Mouse (Mus musculus): ENCODE results near the gene Cmas. TPM values are rescaled to one million over a fixed set of nuclear protein-coding genes. Genes with fewer than 3 reads are reported as not detected.

Cmas gene
- polyA plus RNA-seq, 1 experiment: 115 TPM

DNA sequence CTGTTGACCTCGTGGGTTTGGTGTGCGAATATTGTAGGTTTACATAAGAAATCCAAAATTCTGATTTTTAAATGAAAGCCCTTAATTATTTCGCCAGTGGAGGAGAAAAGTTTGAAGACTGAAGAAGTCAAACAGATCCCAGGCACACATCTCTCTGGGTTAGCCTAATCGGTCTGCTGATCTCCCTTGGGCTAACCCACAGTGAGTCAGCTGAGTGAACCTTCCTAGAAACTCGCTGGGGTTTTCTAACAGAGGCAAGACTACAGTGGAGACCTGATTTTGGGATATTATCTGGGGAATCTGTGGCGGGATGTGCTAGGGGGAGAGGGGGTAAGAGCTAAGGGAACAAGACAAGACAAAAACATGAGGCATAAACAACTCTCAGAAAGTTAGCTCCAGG is 53.8 kb downstream of the Cmas start:
- no peak for DNase-seq (ENCODE audit: low read depth)
- TF ChIP-seq POLR2A (IDR thresholded peaks at IDR 0.05; ENCODE audit: borderline replicate concordance, extremely low read depth, insufficient read depth, insufficient read length, poor library complexity, severe bottlenecking) (no peak), CTCF (IDR thresholded peaks at IDR 0.05; ENCODE audit: borderline replicate concordance, extremely low read depth, insufficient read depth, insufficient read length) (no peak)

DNA sequence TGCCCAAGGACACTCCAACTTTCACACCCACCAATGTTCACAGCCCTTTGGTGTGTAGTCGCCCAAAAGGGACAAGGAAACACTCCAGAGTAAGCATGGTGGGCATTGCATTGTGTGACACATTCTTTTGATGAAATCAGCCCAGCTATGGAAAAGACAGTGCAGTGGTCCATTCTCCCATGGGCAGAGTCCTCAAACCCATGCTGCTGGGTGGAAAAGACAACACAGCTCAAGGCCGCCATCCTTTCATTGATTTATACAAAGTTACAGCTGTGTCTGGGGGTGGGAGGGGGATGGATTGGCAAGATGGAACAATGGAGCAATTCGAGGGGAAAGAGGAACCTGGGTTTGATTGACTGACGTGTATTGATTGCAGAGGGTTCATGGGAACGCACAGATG is 56.5 kb downstream of the Cmas start:
- no peak for TF ChIP-seq POLR2A (IDR thresholded peaks at IDR 0.05; ENCODE audit: borderline replicate concordance, extremely low read depth, insufficient read depth, insufficient read length, poor library complexity, severe bottlenecking)
- no peak for TF ChIP-seq CTCF (IDR thresholded peaks at IDR 0.05; ENCODE audit: borderline replicate concordance, extremely low read depth, insufficient read depth, insufficient read length)

DNA sequence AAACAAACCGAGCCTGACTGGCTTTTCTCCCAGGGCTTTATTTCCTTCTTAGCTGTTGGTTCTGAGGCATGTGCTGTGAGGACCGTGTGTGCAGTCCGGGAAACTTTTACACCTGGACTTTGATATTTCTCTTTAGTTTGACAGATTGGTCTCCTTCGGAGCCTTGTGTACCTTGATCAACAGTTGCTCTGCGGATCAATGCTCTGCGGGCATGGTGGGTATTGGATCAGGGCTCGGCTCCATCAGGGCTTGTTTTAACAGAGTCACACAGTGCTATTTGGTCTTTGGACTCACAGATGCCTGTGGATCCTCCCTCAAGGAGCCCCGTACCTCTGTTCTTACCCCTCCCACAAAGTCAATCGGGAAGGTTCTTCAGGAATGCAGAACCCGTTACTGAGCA is 57.5 kb downstream of the Cmas start:
- no peak for TF ChIP-seq POLR2A (IDR thresholded peaks at IDR 0.05; ENCODE audit: borderline replicate concordance, extremely low read depth, insufficient read depth, insufficient read length, poor library complexity, severe bottlenecking)
- no peak for TF ChIP-seq CTCF (IDR thresholded peaks at IDR 0.05; ENCODE audit: borderline replicate concordance, extremely low read depth, insufficient read depth, insufficient read length)
- no peak for DNase-seq (ENCODE audit: low read depth)

More for the DNA sequence above, 56.5 kb downstream of the Cmas start:
- no peak for DNase-seq (ENCODE audit: low read depth)

DNA sequence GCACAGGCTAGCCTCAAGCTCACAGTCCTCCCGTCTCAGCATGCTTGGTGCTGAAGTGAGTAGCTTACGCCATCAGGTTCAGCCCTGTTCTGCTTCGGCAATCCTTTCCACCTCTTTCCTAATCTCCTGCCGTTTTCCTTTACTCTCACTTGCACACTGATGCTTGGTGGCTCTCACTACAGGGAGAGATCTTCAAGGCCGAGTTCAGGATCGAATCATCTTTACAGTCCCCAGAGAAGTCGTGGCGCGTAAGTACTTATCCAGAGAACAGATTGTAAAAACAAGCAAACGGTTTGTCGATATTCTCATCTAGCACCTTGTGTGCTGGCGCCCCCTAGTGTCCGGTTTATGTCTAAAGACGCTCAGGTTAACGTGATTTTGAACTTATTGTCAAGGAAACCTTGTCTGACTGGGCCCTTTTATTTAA is 58.0 kb downstream of the Cmas start:
- peak; percentile 96 for DNase-seq (ENCODE audit: low read depth)
- peak; percentile 79; the same call in 1 of the 2 replicates for TF ChIP-seq CTCF (IDR thresholded peaks at IDR 0.05; ENCODE audit: borderline replicate concordance, extremely low read depth, insufficient read depth, insufficient read length)
- TF ChIP-seq POLR2A (IDR thresholded peaks at IDR 0.05; ENCODE audit: borderline replicate concordance, extremely low read depth, insufficient read depth, insufficient read length, poor library complexity, severe bottlenecking): no peak

DNA sequence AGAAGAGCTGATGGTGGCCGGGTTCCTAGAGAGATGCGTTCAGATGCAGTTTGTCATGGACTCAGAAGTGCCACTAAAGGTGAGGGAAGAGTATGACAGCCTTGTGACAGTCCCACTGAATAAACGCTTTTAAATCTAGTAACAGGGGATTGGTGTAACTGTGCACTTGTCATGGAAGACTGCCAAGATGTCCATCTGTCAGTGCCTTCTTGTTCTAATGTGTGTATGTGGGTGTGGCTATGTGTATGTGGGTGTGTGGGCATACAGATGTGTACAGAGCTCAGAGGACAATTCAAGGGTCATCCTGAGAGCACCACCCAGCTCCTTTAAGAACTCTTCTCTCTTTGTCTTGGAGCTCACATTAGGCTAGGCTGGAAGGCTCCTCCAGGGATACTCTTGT is 59.0 kb downstream of the Cmas start:
- peak; percentile 65 for DNase-seq (ENCODE audit: low read depth)
- no peak for TF ChIP-seq CTCF (IDR thresholded peaks at IDR 0.05; ENCODE audit: borderline replicate concordance, extremely low read depth, insufficient read depth, insufficient read length)
- TF ChIP-seq POLR2A (IDR thresholded peaks at IDR 0.05; ENCODE audit: borderline replicate concordance, extremely low read depth, insufficient read depth, insufficient read length, poor library complexity, severe bottlenecking): no peak

GRCm38 (mm10) chr6:142818306-142818705 is 61.8 kb downstream of the Cmas start:
- DNase-seq (ENCODE audit: low read depth): no peak
- no peak for TF ChIP-seq CTCF (IDR thresholded peaks at IDR 0.05; ENCODE audit: borderline replicate concordance, extremely low read depth, insufficient read depth, insufficient read length)
- TF ChIP-seq POLR2A (IDR thresholded peaks at IDR 0.05; ENCODE audit: borderline replicate concordance, extremely low read depth, insufficient read depth, insufficient read length, poor library complexity, severe bottlenecking): no peak

DNA sequence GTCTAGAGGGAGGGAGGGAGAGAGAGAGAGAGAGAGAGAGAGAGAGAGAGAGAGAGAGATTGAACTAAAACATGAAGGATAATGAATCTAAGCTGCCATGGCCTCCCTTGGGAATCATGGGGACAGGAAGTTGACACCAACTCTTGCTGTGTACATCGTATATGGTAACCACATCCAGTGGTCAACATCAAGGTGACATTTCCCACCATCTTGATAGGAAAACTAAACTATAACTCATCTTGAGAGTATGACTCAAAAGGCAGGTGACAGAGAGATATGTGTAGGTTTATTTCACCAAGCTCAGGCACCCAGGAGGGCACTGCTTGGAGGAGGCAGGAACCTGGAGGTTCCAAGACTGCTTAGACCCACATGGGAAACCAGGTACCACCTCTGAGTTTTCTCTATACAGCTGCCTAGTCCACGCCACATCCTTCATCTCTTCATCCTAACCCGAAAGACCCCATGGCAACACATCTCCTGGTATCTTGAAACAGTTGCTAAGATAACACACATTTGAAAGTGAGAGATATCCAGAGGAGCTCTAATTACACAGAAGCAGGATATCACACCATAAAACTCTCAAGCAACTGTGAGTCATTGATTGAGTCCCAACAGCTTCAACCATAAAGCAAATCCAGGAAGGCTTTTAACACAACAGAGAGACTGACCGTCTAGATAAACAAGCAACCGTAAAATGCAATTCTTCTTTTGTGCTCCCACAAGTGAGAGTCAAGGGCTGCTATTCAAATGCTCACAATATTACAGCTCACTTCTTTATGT is 66.7 kb downstream of the Cmas start:
- no peak for DNase-seq (ENCODE audit: low read depth)
- TF ChIP-seq CTCF (IDR thresholded peaks at IDR 0.05; ENCODE audit: borderline replicate concordance, extremely low read depth, insufficient read depth, insufficient read length): no peak
- no peak for TF ChIP-seq POLR2A (IDR thresholded peaks at IDR 0.05; ENCODE audit: borderline replicate concordance, extremely low read depth, insufficient read depth, insufficient read length, poor library complexity, severe bottlenecking)

Other genes with a start within 250 kb of the Cmas start
- 357 and 408 TPM in 2 replicates for gene Ldhb, start 248.7 kb upstream of the Cmas start, polyA plus RNA-seq (2012; rRNA removed)
- 10.2 and 11.2 TPM in 2 replicates for gene Kcnj8, start 185.1 kb upstream of the Cmas start, polyA plus RNA-seq (2012; rRNA removed)
- gene Abcc9, start 54.4 kb upstream of the Cmas start, polyA plus RNA-seq (2012; rRNA removed): 4.4 and 8.0 TPM in 2 replicates
- 0.15 and 0.25 TPM in 2 replicates for gene Sult6b2, start 47.8 kb downstream of the Cmas start, polyA plus RNA-seq (2012; rRNA removed)
- gene St8sia1, start 207.8 kb downstream of the Cmas start, polyA plus RNA-seq (2012; rRNA removed): 11.5 and 20.6 TPM in 2 replicates